Mouse (Mus musculus): ENCODE measurements around the gene Abtb1.

DNA sequence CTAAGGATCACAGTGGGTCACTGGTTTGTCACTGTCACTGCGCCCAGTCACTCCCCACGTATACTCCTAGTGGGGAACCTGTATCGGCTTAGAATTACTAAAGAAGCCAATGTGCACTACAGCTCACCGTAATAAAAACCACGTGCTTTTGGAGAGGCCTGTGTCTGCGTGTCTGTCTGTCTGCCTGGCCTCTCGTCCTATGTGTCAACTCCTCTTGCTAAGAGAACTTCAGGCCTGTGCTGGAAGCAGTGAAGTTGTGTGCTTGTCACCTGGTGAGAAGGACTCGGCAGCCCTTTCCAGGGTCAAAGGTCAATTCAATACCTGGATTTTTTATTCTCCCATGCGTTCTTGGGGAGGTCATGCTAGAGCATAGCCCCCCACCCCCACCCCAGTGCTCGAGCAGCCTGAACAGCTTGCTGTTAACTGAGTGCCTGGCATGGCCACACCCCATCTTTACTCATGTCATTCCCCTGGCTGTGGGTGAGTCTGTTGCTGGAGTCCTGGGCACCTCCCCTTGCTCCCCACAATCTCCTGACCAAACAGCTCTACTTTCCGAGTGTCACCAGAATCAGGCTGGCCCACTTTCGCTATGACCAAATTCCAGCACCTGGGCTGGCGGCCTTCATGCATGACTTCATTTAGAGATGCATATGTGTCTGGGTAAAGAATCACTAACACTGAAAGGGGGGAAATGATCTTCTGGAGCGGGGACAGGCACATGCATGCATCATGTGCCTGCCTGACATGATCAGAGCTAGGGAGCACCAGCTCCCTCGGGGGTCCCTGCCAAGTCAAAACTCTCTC lies 13.4 kb downstream of the Abtb1 start:
- TF ChIP-seq CTCF (IDR thresholded peaks at IDR 0.05; ENCODE audit: insufficient read depth, low read length) (no peak), POLR2A (IDR thresholded peaks at IDR 0.05; ENCODE audit: borderline replicate concordance, extremely low read depth, low read depth, low read length) (no peak)

Measured in lung, adult 2 months (tissue).